Mouse (Mus musculus): ENCODE measurements at regions not wholly inside any gene's neighbourhood (a gene's known extent, or its start where the extent isn't known, plus 50 kb on each side); places are given as distances from the start of the nearest gene placed in this dataset.

DNA sequence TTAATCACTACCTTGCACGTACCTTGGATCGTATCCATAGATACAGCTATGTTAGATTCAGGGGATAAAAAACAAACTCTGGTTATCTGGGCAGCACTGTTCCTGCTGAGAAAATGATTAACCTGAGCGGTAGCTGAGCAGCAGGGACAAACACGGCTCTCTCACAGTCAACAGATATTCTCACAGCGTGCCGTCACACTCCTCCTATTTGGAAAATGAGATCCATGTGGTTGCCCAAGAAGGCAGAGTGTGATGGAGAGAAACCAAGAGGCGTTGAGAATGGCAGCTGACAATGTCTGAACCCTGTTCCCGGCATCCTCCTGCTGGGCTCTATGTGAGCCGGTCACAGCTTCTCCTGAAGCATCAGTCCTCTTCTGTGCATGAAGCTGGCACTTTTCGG is 155.6 kb upstream of the Arg1 start:
- H3K4me2 ChIP-seq (ENCODE audit: low read depth, low read length): 0 out of 2 replicates have a peak overlapping the region, but pooled peaks have one; percentile 7
- WGBS: 40% methylated on average over 10 of the region's 10 CpGs
- peak; percentile 41; the same call in 1 of the 2 replicates for ATAC-seq (ENCODE audit: low read depth)

DNA sequence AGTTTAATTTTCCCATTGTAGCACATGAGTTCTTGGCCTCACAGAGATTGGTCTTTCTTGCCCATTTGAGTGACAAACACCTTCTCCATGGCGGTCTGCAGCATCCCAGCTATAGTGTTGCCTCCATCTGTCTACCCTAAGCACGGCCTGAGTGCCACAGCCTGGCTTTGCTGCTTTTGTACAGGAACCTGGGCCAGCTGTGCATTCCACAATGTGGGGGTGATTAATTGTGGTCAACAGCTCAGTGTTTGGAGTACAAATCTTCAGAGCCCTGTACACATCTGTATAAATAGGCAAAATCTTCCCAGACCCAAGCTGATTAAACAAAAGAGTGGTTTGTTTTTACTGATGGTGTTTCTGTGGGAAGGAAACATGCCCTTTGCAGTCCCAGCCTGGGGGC is 145.3 kb upstream of the Arg1 start:
- WGBS: 52% methylated on average over 2 of the region's 2 CpGs
- no peaks in the 10 kb centered on the region for H3K4me1 ChIP-seq (replicated peaks; ENCODE audit: control insufficient read depth, insufficient read depth, low read length)
- no peak overlapping the region for H3K27ac ChIP-seq (ENCODE audit: low read length)
- H3K36me3 ChIP-seq (ENCODE audit: control insufficient read depth, insufficient read depth, low read length): no peaks in the 10 kb centered on the region
- ATAC-seq (ENCODE audit: low read depth): no peak
- H3K27me3 ChIP-seq (ENCODE audit: control insufficient read depth, insufficient read depth, low read depth, low read length): no peaks in the 10 kb centered on the region
- H3K4me3 ChIP-seq (ENCODE audit: low read length): no peak overlapping the region
- H3K9me3 ChIP-seq (ENCODE audit: control insufficient read depth, low read length): no peaks in the 10 kb centered on the region
- no peak overlapping the region for H3K9ac ChIP-seq (ENCODE audit: low read length)
- H3K4me2 ChIP-seq (ENCODE audit: low read depth, low read length): no peak overlapping the region

More for the DNA sequence above, 155.6 kb upstream of the Arg1 start:
- no peak overlapping the region for H3K27ac ChIP-seq (ENCODE audit: low read length)
- no peaks in the 10 kb centered on the region for H3K36me3 ChIP-seq (ENCODE audit: control insufficient read depth, insufficient read depth, low read length)
- H3K9me3 ChIP-seq (ENCODE audit: control insufficient read depth, low read length): no peaks in the 10 kb centered on the region
- H3K4me3 ChIP-seq (ENCODE audit: low read length): no peak overlapping the region
- H3K9ac ChIP-seq (ENCODE audit: low read length): no peak overlapping the region
- no peaks in the 10 kb centered on the region for H3K27me3 ChIP-seq (ENCODE audit: control insufficient read depth, insufficient read depth, low read depth, low read length)
- peaks cover 7% of the 10 kb centered on the region; the same call in 1 of the 2 replicates for H3K4me1 ChIP-seq (replicated peaks; ENCODE audit: control insufficient read depth, insufficient read depth, low read length)

DNA sequence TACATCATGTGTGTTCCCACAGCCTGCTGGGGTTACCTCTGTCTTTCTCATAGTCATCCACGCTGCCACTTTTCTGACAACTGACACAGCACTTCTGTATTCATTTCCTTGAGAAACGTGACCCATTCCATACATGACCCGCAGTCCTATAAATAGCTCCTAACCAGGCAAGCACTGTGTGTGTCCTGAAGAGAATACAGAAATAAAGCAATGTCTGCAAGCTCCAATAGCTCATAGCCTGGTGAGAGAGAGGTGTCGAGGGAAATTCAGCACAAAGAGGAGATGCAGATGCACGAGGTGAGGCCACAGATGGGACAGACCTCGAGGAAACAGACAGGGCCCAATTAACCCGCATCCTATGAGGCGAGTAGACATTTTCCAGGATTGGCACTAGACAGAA is 141.0 kb upstream of the Arg1 start:
- Histone ChIP-seq H3K4me1 (replicated peaks; ENCODE audit: control insufficient read depth, insufficient read depth, low read length) (no peaks in the 10 kb centered on the region), H3K4me2 (ENCODE audit: low read depth, low read length) (no peak overlapping the region), H3K27ac (ENCODE audit: low read length) (no peak overlapping the region), H3K9me3 (ENCODE audit: control insufficient read depth, low read length) (no peaks in the 10 kb centered on the region; the same call in 1 of the 2 replicates), H3K4me3 (ENCODE audit: low read length) (no peak overlapping the region), H3K27me3 (ENCODE audit: control insufficient read depth, insufficient read depth, low read depth, low read length) (no peaks in the 10 kb centered on the region), H3K9ac (ENCODE audit: low read length) (no peak overlapping the region), H3K36me3 (ENCODE audit: control insufficient read depth, insufficient read depth, low read length) (no peaks in the 10 kb centered on the region)
- 52% methylated on average over 8 of the region's 8 CpGs for WGBS
- no peak for ATAC-seq (ENCODE audit: low read depth)

DNA sequence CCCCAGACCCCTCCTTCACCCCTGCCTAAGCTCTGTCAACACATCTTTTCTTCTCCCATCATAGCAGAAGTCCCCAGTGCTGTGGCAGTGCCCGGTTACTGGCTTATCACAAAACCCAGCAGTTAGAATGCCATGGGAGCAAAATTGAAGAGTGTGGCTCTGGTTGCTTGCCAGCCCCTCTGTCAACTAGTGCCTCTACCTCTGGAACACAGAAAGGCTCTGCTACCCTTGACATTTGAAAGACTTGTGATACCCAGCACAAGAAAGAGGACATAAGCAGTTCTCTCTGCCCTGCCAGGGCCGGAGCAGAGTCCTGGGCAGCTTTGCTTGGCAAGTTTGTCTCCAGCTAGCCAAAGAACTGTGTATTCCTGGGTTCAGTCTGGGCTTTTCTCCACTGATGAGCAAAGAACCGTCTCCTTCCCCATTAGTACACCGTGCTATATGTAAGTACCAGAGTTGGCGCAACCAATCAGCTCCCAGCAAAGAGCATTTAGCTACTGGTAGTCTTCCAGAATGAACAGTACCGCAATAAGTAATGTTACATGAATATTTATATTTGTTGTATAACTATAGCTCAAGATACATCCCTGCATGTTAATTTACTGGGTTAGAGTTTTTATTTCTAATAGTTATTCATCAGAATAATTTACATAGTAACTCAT is 137.5 kb upstream of the Arg1 start:
- H3K4me2 ChIP-seq (ENCODE audit: low read depth, low read length): no peak overlapping the region
- H3K4me1 ChIP-seq (replicated peaks; ENCODE audit: control insufficient read depth, insufficient read depth, low read length): peaks cover 6% of the 10 kb centered on the region
- H3K9me3 ChIP-seq (ENCODE audit: control insufficient read depth, low read length): no peaks in the 10 kb centered on the region; the same call in 1 of the 2 replicates
- H3K27ac ChIP-seq (ENCODE audit: low read length): no peak overlapping the region
- no peaks in the 10 kb centered on the region for H3K36me3 ChIP-seq (ENCODE audit: control insufficient read depth, insufficient read depth, low read length)
- H3K9ac ChIP-seq (ENCODE audit: low read length): no peak overlapping the region
- ATAC-seq (ENCODE audit: low read depth): no peak
- H3K27me3 ChIP-seq (ENCODE audit: control insufficient read depth, insufficient read depth, low read depth, low read length): no peaks in the 10 kb centered on the region
- H3K4me3 ChIP-seq (ENCODE audit: low read length): no peak overlapping the region
- whole genome bisulfite sequencing: 91% methylated on average over 6 of the region's 6 CpGs

DNA sequence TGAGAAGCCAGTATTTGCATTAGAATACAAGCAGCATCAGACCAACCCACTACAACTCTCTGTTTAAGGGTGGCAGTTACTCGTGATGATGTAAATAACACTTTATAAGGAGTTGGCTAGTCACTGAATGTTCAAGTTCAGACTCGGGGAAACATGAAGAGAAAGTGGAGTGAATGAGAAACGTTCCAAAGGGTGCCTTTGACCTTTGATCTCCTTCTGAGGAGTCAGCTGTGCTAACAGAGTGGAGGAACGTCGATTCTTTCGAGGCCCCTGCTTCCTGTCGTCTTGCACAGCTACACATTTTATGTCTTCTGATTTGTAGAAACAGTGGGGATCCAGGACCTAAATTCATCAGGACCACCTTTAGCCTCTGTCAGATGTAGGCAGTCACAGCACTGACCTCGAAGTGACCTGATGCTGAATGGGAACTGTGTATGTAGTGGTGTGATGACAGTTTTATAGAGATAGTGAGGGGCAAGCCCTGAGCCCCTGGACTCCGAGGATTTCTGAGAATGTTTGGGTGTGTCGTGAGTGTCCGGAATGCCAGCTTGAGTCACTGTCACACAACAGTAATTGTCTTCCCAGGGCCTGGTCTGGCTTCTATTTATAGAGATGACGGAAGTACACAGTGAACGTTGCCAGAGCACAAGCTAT is 134.2 kb upstream of the Arg1 start:
- Histone ChIP-seq H3K36me3 (ENCODE audit: control insufficient read depth, insufficient read depth, low read length) (no peaks in the 10 kb centered on the region), H3K4me1 (replicated peaks; ENCODE audit: control insufficient read depth, insufficient read depth, low read length) (peaks cover 6% of the 10 kb centered on the region), H3K27me3 (ENCODE audit: control insufficient read depth, insufficient read depth, low read depth, low read length) (no peaks in the 10 kb centered on the region), H3K9me3 (ENCODE audit: control insufficient read depth, low read length) (no peaks in the 10 kb centered on the region; the same call in 1 of the 2 replicates), H3K9ac (ENCODE audit: low read length) (no peak overlapping the region), H3K4me3 (ENCODE audit: low read length) (no peak overlapping the region), H3K4me2 (ENCODE audit: low read depth, low read length) (no peak overlapping the region), H3K27ac (ENCODE audit: low read length) (0 out of 2 replicates have a peak overlapping the region, but pooled peaks have one; percentile 20)
- ATAC-seq (ENCODE audit: low read depth): peak; percentile 59; the same call in 1 of the 2 replicates
- WGBS: 13% methylated on average over 13 of the region's 13 CpGs

DNA sequence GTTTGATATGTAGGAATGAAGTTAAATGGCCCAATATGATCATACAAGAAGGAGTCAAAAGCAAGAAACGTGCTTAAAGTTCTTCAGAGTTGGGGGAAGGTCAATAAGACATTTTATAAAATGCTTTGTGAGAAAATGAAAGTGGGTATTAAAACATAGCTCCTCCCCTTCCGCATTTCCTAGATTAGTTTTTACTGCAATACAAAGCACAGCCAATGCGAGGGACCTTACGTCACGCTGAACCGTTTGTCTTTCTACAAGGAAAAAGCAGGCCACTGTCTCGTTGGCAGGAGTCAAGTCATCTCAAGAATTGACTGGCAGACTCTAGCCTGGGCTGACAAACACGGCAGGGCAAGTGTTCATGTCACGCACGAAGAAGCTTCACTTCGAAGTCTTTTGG is 131.4 kb upstream of the Arg1 start:
- H3K36me3 ChIP-seq (ENCODE audit: control insufficient read depth, insufficient read depth, low read length): no peaks in the 10 kb centered on the region
- ATAC-seq (ENCODE audit: low read depth): no peak
- no peak overlapping the region for H3K4me2 ChIP-seq (ENCODE audit: low read depth, low read length)
- H3K27ac ChIP-seq (ENCODE audit: low read length): no peak overlapping the region
- 76% methylated on average over 11 of the region's 11 CpGs for WGBS
- H3K9ac ChIP-seq (ENCODE audit: low read length): no peak overlapping the region
- no peak overlapping the region for H3K4me3 ChIP-seq (ENCODE audit: low read length)
- peaks cover 6% of the 10 kb centered on the region for H3K4me1 ChIP-seq (replicated peaks; ENCODE audit: control insufficient read depth, insufficient read depth, low read length)
- H3K27me3 ChIP-seq (ENCODE audit: control insufficient read depth, insufficient read depth, low read depth, low read length): no peaks in the 10 kb centered on the region
- no peaks in the 10 kb centered on the region for H3K9me3 ChIP-seq (ENCODE audit: control insufficient read depth, low read length)

DNA sequence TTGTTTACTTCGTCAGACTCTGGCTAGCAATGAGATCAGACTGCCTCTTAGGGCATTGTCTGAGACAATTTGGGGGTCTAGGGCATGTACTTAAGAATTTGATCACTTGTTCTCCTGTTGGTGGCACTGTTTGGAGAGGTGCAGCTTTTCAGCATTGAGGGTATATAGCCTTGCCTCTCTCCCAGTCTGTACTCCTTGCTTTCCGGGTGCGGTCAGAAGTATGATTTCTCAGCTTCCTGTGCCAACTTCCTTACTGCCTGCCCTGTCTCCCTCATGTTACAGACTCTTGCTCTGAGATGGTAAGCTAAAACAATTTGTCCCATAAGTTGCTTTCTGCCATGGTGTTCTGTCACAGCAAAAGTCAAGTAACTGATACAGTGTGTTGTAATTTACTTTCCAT is 124.7 kb upstream of the Arg1 start:
- 73% methylated on average over 3 of the region's 3 CpGs for WGBS

DNA sequence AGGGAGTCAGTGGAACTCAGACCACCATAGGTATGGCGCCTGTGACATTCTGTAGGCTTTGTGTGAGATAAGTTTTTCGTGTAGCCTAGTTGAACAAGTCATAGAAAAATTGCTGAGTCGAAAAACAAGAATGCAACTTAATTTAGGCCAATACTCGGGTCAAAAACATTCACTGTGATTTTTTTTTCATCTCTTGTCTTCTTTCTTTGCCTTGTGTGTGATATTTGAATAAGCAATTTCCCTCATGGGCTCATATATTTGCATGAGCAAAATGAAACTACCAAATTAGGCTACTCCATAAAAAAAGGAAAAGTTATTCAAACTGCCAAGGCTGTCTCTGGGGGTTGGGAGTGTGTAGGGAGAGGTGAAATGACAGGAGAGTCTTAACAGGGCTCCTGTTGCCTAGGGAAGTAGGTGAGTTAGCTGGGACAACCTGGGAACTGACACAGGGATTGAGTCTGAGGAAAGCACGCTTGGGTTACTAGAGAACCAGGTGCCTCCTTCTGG is 124.1 kb upstream of the Arg1 start:
- Histone ChIP-seq H3K36me3 (ENCODE audit: control insufficient read depth, insufficient read depth, low read length) (no peaks in the 10 kb centered on the region), H3K27ac (ENCODE audit: low read length) (no peak overlapping the region), H3K4me3 (ENCODE audit: low read length) (no peak overlapping the region), H3K27me3 (ENCODE audit: control insufficient read depth, insufficient read depth, low read depth, low read length) (no peaks in the 10 kb centered on the region), H3K9me3 (ENCODE audit: control insufficient read depth, low read length) (no peaks in the 10 kb centered on the region), H3K9ac (ENCODE audit: low read length) (no peak overlapping the region), H3K4me2 (ENCODE audit: low read depth, low read length) (no peak overlapping the region), H3K4me1 (replicated peaks; ENCODE audit: control insufficient read depth, insufficient read depth, low read length) (no peaks in the 10 kb centered on the region)
- WGBS: 75% methylated on average over 5 of the region's 5 CpGs
- ATAC-seq (ENCODE audit: low read depth): no peak

More for the DNA sequence above, 124.7 kb upstream of the Arg1 start:
- Histone ChIP-seq H3K4me1 (replicated peaks; ENCODE audit: control insufficient read depth, insufficient read depth, low read length) (no peaks in the 10 kb centered on the region), H3K9ac (ENCODE audit: low read length) (no peak overlapping the region), H3K4me3 (ENCODE audit: low read length) (no peak overlapping the region), H3K27ac (ENCODE audit: low read length) (no peak overlapping the region), H3K9me3 (ENCODE audit: control insufficient read depth, low read length) (no peaks in the 10 kb centered on the region), H3K27me3 (ENCODE audit: control insufficient read depth, insufficient read depth, low read depth, low read length) (no peaks in the 10 kb centered on the region), H3K4me2 (ENCODE audit: low read depth, low read length) (no peak overlapping the region), H3K36me3 (ENCODE audit: control insufficient read depth, insufficient read depth, low read length) (no peaks in the 10 kb centered on the region)
- ATAC-seq (ENCODE audit: low read depth): no peak

DNA sequence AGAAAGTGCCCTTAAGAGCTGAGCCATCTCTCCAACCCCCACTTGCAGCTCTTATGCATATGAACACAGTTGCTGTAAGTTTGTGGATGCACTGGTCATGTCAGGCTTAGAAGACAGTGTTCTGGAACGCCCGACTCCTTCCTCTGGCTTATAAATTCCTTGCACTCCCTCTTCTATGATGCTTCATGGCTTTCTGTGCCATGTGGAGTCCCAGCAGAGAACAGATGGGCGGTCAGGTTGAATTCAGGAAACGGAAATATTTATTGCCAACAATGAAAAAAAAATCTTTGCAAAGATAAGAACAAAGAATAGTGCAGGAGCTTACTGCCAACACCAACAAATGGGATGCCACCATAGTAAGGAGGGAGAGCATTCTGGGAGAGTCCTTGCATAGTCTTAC is 113.9 kb upstream of the Arg1 start:
- no peak overlapping the region for H3K9ac ChIP-seq (ENCODE audit: low read length)
- no peaks in the 10 kb centered on the region for H3K9me3 ChIP-seq (ENCODE audit: control insufficient read depth, low read length)
- WGBS: 77% methylated on average over 4 of the region's 4 CpGs
- no peak overlapping the region for H3K4me3 ChIP-seq (ENCODE audit: low read length)
- H3K36me3 ChIP-seq (ENCODE audit: control insufficient read depth, insufficient read depth, low read length): no peaks in the 10 kb centered on the region
- H3K4me1 ChIP-seq (replicated peaks; ENCODE audit: control insufficient read depth, insufficient read depth, low read length): no peaks in the 10 kb centered on the region
- no peak overlapping the region for H3K27ac ChIP-seq (ENCODE audit: low read length)
- H3K27me3 ChIP-seq (ENCODE audit: control insufficient read depth, insufficient read depth, low read depth, low read length): no peaks in the 10 kb centered on the region
- no peak for ATAC-seq (ENCODE audit: low read depth)
- H3K4me2 ChIP-seq (ENCODE audit: low read depth, low read length): no peak overlapping the region
